Mouse (Mus musculus) WW6 (cell line): ENCODE data around the gene Dmrt2.

Experiments
- DNase-seq: peaks from one replicate; pipeline ENCODE4 v3.0.0-alpha.2; 2013; ENCODE audit warnings: low read depth, low spot score

Dmrt2 gene

DNA sequence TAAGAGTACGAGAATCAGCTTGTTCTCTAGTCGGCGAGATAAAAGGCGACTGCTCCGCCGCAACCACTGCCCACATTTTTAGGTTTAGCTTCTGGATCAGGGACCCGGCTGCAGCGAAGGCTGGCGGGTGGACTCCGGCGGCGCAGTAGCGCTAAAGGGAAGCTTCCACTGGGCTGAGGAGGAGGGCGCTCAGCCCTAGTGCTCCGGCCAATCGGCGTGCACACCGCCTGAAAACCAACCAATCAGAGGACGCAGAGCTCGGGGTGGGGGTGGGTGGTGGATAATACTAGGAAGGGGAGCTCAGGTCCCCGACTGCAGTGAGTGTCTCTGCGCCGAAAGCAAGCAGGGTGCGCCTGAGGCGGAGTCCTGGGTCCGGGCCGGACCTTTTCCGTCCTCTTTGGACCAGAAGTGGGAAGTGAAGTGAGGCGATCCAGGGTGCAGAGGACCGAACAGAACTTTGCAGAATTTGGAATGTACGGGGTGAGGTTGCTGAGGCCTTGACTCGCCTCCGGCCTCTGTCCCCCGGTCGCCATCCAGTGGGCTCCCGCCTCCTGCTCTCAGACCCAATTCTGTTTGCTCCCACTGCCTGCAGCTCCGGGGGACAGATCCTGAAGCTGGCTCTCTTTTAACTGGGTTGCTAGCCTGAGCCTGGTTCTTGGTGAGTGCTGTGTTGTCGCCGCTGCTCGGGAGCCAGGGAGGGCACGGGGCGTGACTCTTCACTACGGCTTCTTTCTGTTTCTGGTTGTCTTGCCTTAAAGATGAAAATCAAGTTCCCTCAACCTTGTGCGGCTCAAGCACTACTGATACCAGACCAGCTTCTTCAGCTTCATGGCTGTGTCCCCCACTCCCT, at the start of gene Dmrt2:
Gene Dmrt2, plus strand, starts transcription at position 311 of the 850 bp plus-strand sequence.
- peak; percentile 89 for DNase-seq

DNA sequence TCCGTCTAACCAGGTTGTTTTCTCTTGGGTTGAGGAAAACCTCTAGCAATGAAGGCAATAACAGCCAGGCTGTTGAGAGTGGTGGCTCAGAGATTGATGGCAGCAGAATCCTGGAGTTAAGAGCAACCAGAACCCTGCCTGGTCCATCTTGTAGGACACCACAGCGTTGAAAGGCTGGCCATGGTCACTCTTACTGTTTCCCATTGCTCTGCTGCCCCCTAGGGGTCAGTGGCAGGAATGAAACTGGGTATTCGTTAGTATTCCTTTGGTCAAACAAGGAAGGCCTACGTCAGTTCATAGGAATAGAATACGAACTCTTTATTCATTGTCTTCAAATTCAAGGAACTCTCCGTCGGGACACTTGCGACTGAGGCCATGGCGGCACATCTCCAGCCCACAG, 43.7 kb upstream of the Dmrt2 start:
- DNase-seq: no peak

DNA sequence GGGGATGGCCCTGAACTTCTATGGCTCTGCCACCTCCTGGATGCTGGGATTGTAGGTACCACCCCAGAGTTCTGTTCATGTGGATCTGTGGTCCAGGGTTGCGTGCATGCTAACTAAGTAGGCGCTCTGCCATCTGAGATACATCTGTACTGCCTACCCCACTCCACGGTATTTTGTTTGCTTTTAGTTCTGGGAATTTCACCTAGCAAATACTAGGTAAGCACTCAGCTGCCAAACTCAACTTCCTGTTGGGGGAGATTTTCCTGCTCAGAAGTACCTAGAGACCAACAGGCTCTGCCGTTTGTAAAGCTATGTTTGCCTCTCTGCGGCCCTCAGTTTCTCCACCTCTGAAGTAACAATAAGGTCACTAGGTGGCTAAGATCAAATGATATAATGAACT, 37.1 kb upstream of the Dmrt2 start:
- no peak for DNase-seq

DNA sequence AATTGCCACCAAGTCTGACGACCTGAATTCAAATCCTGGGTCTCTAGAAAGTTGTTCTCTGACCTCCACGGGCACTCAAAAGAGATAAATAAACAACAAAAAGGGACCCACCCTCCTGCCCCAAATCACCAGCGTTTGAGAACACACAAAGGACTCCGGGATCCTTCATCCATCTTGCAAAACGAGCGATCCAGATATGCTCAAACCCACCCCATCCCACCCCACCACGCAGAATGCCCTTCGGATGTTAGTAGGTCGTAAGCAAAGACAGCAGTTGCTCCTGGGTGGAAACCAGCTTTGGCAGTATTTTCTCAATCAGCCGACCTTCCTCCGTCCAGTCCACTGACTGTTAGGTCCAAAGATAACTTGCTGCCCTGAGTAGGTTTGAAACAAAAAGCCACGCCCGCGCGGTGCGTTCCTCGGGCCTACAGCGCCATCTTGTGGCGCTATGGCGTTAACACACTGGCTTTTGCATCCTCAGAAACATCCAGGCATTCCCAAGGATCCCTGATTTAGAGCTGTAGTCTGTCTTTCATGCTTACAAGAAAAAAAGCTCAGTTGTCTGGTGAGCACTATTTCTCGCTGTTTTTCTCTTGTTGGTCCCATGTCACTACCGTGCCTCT, 36.5 kb upstream of the Dmrt2 start:
- DNase-seq: peak; percentile 57

DNA sequence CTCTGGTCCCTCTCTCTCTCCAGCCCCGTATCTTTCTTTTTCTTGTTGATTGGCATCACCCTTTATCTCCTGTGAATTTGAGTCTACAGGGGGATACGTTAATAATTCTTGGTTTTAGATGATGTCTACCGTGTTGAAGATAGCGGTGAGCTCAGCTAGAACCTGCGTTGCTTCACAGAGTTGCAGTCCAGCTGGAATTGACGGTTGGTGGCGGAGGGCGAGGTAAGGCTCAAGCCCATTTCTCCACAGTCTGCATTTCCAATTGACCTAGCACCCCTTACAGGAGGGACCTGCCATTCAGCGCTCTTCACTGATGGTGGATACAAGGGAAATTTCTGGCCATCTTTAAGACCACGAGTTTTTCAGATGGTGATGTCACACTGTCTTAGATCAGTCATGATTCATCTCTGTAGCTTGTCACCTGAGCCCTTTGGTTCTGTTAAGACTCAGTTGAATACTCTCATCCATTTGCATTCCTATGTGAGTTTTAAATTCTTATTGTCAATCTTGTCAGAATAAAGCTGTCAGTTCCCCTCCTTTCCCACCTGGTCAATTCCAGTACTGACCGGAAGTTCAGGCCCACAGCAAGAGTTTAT, 33.3 kb upstream of the Dmrt2 start:
- DNase-seq: no peak

DNA sequence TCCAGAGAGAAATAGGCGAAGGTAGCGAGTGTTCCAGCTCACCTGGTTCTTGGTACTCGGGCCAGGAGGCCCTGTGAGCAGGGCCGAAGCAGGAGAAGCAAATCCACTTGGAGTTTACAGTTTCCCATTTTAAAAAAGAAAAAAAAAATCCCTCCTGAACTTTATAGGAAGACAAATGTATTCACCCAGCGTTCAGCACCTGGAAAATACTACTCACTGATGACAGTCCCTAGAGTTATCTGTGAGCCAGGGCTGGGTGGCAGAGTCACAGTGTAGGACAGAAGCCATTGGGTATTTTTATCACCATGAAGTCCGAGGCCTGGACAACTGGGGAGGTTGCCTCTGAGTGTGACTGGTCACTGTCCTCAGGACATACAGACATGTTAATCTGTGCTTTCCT, 30.4 kb upstream of the Dmrt2 start:
- no peak for DNase-seq

DNA sequence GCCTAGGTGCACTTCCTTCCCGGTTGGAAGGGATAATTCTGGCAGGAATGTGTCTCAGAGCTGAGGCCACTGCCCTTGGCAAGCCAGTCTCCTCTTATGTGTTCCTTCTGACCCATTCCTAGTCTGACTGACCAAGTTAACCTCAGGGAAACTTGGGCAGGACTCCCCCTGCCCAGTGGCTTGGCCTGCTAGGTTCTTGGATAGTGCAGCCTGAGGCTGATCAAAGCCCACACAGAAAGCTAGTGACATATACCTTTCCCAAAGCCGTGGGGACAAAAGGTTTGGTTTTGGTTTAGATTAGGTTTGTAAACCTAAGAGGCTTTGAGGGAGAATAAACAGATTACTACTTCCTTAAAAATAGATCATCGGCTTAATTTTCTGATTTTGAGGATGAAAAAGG, 25.1 kb upstream of the Dmrt2 start:
- no peak for DNase-seq

DNA sequence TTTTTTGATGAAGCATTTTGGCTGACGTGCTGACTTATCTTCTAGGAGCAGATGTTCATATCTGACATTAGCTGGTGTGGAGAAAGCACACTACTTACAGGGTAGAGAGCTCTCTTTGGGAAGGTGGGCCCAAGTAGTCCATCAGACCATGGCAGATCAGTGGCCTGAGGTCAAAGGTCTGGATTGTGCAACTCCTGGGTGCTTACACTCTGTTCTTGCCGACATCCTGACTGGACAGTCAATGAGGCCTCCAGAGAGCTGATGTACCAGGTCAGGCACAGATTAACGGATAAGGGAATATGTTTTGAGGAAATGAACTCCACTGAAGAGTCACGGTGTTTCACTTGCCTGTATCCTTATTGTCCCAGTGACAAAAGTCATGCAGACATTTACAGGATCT, 23.5 kb upstream of the Dmrt2 start:
- no peak for DNase-seq

DNA sequence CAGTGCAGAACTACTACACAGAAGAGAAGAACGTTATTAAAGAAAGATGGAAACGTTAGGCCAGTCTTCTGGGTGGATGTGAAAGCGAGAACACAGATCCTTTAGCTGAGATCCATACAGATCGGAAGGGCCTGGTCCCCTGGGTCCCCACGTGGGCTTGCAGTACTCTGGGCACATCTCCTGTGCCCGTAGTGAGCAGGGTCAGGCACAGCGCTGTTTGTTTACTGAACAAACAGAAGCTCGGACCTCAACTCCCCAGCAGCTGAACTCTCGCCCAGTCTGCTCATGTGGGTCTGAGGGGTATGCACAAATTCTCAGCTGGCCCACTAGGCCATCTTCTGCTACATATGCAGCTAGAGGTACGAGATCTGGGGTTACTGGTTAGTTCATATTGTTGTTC, 21.7 kb upstream of the Dmrt2 start:
- DNase-seq: no peak

DNA sequence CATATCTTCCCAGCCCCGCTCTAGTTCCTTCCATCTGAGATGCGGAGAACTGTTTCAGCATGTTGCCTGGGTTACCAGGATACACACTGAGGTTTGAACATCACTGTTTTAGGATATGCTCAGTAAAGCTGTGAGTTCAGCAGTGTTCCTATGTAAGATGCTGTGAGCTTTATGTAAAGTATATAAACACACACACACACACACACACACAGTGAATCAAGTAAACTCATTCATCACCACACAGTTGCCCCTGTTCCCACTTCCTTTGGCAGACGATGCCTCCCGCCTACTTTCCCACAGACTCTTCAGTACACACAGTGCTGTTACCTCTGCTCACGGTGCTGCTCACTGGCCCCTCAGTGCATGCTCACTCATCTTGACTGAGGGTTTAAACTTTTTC, 19.7 kb upstream of the Dmrt2 start:
- no peak for DNase-seq

DNA sequence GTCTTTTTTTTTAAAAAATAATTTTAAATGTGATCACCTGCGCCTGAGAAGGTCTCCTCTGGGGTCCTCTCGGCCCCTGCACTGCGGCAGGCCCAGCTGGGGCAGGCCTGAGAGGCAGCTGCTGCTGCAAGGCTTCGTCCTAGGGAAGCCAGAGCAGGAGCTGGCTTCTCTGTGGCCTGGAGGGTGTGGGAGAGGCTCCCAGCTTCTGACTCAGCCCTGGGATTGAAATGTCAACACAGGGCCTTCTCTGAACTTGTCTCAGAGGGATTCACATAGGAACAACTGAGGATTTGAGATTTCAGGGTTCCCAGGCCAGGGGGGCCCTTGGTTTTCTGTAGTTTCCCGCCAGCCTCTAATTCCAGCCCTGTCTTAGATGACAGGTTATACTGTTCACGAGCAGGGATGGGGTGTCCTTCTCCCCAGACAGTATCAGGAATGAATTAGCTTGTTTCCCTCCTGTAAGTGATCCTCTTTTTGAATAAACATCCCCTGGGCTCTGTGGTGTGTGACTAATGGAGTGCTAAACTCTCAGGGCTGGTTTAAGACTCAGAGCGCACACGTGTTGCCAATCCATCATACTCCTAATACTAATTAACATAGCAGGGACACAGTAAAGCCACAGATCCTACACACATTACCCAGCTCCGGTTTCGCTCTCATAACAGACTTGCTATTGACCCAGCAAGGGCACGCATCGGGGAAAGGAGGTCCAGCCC, 18.0 kb upstream of the Dmrt2 start:
- no peak for DNase-seq

DNA sequence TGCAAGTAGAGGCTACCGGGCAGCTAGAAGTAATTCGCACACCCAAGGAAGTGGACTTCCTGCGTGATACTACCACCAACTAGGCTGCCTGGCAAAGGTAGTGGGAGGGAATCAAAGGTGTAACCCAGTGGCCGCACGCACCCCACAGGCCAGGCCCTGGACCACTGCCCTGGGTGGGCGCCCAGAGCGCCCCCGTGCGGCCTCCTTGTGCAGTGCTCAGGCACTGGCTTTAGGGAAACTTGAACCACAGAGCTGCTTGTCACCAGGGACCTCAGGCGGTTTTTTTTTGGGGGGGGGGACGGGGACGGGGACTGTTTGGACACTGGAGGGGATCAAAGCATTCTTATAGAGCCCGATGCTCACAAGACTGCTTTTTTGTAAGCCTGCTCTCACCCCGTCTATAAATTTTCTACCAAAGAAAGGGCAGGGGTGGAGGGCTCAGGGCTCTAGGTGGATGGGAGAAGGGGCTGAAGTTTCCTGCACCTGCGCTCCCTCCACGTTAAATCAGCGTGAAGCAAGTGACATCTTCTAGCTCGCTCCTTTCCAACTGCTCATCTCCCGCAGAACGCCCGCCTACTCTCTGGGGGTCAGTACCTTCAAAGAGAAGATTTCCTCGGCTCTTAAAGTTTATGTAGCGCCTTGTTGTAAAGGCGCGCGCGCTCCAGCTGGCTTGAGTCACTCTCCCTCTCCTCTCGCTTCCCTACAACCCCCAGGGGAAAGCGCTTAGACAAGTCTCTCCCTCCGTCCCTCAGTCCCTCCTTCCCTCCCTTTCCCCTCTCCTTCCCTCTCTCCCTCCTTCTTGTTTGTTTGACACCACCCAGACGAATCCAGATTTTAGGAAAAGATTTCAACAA, 6.5 kb upstream of the Dmrt2 start:
- DNase-seq: no peak

DNA sequence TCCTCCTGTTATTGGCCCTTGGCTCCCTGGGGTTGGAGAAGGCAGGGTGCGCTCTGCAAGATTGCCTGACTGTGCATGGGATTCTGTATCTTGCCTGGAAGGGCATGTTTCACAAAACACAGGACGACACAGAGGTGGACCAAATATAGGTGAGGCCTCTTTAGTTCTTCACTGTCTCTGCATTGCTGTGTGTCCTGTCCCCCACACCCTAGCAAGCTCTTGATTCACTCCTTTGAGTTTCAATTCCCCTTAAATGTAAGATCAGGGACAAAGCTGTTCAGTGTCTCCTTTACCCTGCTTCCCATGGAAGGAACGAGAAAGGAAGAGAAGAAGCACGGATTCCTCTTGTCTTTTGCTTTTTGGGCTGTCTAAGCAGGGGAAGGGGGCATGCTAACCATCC, 4.4 kb upstream of the Dmrt2 start:
- DNase-seq: no peak

DNA sequence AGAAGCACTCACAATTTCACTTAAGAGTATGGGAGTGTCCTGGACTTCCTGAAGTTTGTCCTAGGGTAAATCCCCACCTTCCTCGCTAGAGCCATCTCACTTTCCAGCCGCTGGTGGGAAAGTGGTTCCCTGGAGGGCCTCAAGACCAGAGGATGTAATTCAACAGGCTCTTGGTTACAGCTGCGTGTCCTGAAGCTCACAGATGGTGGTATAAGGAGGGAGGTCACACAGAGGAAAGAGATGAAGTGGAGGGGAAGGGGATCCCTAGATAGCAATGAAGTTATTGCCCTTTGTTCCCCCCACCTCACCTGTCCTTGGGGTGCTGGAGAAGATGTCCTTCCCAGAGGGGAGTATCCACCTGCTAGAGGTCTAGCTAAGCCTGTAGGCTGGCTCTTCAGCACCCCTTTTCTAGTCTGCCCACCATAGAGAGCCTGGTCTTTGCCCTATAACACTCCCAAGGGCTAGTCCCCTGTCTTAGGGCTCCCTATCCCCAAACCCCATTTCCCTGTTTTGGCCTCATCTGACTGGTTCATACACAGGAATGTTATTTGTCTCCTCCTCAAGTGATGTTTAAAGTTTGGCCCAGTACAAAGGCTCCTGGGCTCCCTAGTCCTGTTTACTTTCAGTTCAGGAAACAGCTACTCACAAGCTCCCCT, 2.5 kb upstream of the Dmrt2 start:
- DNase-seq: no peak

DNA sequence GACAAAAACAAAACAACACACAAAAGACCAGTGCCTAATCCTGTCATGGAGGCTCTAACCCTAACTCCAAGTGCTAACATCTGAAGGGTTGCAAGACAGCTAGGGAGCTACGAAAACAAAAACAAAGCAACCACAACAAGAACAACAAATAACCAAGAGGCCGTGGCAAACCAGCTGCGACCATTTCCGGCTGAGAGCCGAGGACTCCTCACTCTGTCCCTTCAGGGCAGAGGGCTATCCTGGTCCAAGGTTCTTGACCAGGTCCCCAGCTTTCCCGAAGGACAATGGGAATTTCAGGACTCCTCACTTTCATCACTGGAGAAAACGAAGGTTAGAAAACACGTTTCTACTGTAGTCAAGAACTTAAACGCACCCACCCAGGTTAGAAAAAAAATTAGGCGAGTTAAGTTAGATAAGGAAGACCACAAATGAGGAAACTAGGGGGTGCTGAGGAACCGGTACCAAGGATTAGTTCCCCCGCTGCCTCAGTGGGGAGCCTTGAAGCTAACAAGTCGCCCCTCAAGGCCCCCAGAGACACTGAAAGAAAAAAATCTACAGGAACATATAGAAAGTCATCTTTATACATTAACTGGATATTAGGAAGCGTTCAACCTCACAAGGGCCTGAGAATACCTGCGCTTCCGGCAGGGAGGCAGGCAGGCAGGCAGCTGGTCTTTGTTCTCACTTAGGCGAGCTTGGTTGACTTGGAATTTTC, 1.5 kb upstream of the Dmrt2 start:
- no peak for DNase-seq

DNA sequence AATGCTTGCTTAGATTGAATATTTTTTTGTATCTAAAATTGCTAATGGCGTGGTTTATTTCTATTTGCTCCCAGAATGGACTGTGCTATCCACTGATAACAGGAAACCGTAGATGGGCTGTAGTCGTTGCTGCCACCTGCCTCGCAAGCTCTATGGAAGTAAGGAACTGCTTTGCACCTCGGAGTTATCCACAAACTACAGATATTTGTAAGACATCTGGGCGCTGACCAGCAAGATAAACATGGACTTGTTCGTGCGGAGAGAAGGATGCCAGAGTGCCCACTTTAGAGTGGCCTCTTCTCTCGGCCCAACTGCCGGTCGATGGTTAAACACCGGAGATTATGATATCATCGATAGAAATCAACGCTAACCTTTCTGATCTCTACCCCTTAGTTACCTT, 530 bp upstream of the Dmrt2 start:
- no peak for DNase-seq

DNA sequence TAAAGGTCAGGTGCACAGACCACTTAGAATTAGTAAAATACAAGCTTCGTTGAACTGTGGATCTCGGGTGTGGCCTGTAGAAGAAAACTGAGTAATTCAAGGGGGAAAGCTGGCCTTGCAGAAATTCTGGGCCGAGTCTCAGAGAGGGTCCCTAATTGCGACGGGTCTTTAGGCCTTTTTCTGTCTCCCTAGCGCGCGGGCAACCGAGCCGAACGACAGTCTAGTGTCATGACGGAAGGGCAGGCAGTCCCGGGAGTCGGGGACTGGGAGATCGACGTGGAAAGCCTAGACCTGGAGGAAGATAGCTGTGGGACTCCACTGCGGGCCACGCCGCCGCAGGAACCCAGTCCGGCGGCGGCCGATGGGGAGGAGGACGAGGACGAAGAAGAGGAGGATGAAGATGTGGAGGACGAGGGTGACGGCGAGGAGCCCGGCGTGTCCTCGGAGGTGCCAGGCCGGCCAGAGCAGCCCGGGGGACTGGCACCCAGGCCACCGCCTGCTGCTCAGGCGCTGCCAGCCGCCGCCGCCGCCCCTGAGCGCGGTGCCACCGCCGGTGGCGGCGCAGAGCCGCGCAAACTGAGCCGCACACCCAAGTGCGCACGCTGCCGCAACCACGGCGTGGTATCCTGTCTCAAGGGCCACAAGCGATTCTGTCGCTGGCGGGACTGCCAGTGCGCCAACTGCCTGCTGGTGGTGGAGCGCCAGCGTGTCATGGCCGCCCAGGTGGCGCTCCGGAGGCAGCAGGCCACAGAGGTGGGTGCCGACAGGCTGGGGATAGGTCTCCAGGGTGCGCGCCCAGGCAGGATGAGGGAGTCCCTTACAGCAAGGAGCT, 1.2 kb downstream of the Dmrt2 start:
- DNase-seq: no peak

DNA sequence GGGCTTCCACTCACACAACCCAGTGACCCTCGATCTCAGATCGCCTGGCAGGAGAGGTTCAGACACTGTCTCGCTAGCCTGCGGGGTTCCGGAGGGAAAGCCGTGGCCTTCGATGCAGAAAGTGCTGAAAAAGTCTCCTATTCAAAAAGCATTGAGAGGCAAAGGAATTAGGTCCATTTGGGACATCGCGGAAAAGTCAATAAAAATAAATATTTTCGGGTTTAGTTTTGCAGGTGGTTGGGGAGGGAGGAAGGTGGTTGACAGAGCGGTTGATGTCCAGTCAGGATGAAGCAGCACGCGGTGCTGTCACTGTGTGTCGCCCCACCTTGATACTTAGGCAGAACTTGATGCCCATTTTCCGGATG, 1.8 kb downstream of the Dmrt2 start:
- no peak for DNase-seq

DNA sequence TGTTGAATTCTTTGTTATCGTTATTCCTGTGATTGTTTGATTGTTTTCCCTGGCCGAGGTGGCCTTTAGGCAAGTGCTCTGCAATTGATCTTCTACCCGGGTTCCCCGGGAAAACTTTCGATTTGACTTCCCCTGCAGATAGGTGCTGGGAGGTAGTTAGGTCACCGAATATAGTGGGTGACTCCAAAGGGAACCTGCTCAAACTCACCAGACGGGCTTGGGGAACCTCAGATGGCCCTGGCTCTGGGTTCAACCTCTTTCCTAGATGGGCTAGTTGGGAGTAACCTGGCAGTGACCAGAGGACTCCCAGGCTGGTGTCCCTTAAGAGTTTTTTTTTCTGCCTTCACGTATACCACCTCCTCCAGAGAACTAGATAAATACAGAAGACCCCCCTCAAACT, 2.5 kb downstream of the Dmrt2 start:
- DNase-seq: no peak
